Mouse (Mus musculus) kidney, adult 2 months (tissue): ENCODE results near the gene Uspl1. TPM values are rescaled to one million over a fixed set of nuclear protein-coding genes. Genes with fewer than 3 reads are reported as not detected.

Experiments used
- DNase-seq: peaks from one replicate; pipeline ENCODE4 v3.0.0; 2021
- H3K27ac ChIP-seq: fragments of 200-500 bp; 2 replicates; pipeline ENCODE4 v1.5.1; 2012; ENCODE audit warnings: low read depth, low read length, control low read depth, inconsistent platforms; ENCODE audit not compliant: insufficient read depth
- H3K27me3 ChIP-seq: fragments of 200-500 bp; replicated peaks from 2 replicates; pipeline ENCODE4 v1.6.1; 2012; ENCODE audit warnings: mild to moderate bottlenecking, moderate library complexity, low read length, inconsistent platforms; ENCODE audit not compliant: control insufficient read depth, insufficient read depth
- H3K36me3 ChIP-seq: fragments of 200-500 bp; 2 replicates; pipeline ENCODE4 v1.6.1; 2012; ENCODE audit warnings: mild to moderate bottlenecking, moderate library complexity, low read length, inconsistent platforms; ENCODE audit not compliant: control insufficient read depth, insufficient read depth
- H3K4me1 ChIP-seq: fragments of 200-500 bp; 2 replicates; pipeline ENCODE4 v1.6.1; 2011; ENCODE audit warnings: low read length; ENCODE audit not compliant: control insufficient read depth, insufficient read depth
- H3K4me3 ChIP-seq: fragments of 200-500 bp; 2 replicates; pipeline ENCODE4 v1.5.1; 2011; ENCODE audit warnings: mild to moderate bottlenecking, low read depth, low read length, control low read depth; ENCODE audit not compliant: insufficient read depth
- CTCF ChIP-seq: fragments of 200-500 bp; conservative IDR thresholded peaks from 2 replicates; pipeline ENCODE4 v1.5.1; 2011; ENCODE audit warnings: low read depth, mild to moderate bottlenecking, control low read depth, low read length, moderate library complexity, mixed read lengths; ENCODE audit not compliant: insufficient read depth, insufficient read length
- POLR2A ChIP-seq: fragments of 200-500 bp; IDR thresholded peaks from one replicate; pipeline ENCODE4 v1.6.1; 2011; ENCODE audit warnings: low read depth, low read length, control low read depth
- WGBS: fragments of 180-500 bp; shearing (Covaris S2); methylation state at CpG from one replicate; pipeline ENCODE4 v1.1.7; 2018; 5-methylcytosine and 5-hydroxymethylcytosine counted together
- polyA plus RNA-seq: library from polyadenylated mRNA; depleted of rRNA; stranded (reverse); fragments of >200 nt; gene quantifications from 2 replicates; pipeline ENCODE4 v1.2.3, GENCODE M21; 2012

Uspl1 gene
- polyA plus RNA-seq, 1 experiment = 9.9 TPM

GRCm38 (mm10) chr5:149208776-149209175 is 24.6 kb downstream of the Uspl1 start:
- Histone ChIP-seq H3K36me3 (peaks cover 8% of the 10 kb centered on the region; the same call in 1 of the 2 replicates), H3K27me3 (no peaks in the 10 kb centered on the region), H3K4me3 (no peak overlapping the region), H3K27ac (no peak overlapping the region), H3K4me1 (peaks cover 20% of the 10 kb centered on the region)
- TF ChIP-seq CTCF (no peak), POLR2A (no peak)
- 96% methylated on average over 7 of the region's 7 CpGs for WGBS
- DNase-seq = no peak

GRCm38 (mm10) chr5:149209328-149209727 is 25.2 kb downstream of the Uspl1 start:
- Histone ChIP-seq H3K27me3 (no peaks in the 10 kb centered on the region), H3K4me3 (no peak overlapping the region), H3K4me1 (peaks cover 20% of the 10 kb centered on the region), H3K27ac (no peak overlapping the region), H3K36me3 (peaks cover 9% of the 10 kb centered on the region; the same call in 1 of the 2 replicates)
- DNase-seq = no peak
- 91% methylated on average over 8 of the region's 8 CpGs for WGBS
- TF ChIP-seq POLR2A (no peak), CTCF (no peak)

DNA sequence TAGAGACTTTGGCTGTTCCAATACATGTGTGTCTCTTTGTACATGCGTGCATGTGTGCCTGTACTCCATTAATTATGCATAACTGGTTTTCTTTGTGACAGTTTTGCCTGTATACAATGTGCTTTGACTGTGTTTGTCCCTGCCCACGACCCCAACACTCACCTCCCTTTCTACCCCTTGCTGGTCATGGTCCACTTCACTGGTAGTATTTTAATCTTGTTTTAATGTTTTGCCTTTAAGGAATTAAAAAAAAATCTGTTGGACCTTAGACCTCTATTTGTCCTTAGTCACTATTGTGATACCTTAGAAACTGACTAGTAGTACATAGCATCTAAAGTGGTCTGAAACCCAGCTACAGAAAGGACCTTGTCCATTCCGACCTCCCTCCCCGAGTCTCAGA is 26.9 kb downstream of the Uspl1 start:
- no peaks in the 10 kb centered on the region for H3K27me3 ChIP-seq
- no peak for TF ChIP-seq CTCF
- no peak for TF ChIP-seq POLR2A
- H3K27ac ChIP-seq = peak overlapping the region; percentile 69; the same call in 1 of the 2 replicates
- H3K36me3 ChIP-seq = peaks cover 9% of the 10 kb centered on the region; the same call in 1 of the 2 replicates
- no peak overlapping the region for H3K4me3 ChIP-seq
- H3K4me1 ChIP-seq = peaks cover 20% of the 10 kb centered on the region
- 61% methylated on average over 4 of the region's 4 CpGs for WGBS
- peak; percentile 51 for DNase-seq

GRCm38 (mm10) chr5:149212806-149213205 is 28.7 kb downstream of the Uspl1 start:
- TF ChIP-seq CTCF (no peak), POLR2A (no peak)
- Histone ChIP-seq H3K36me3 (peaks cover 9% of the 10 kb centered on the region; the same call in 1 of the 2 replicates), H3K27me3 (no peaks in the 10 kb centered on the region), H3K4me1 (peaks cover 20% of the 10 kb centered on the region), H3K27ac (peak overlapping the region; percentile 66; the same call in 1 of the 2 replicates), H3K4me3 (no peak overlapping the region)
- WGBS = 37% methylated on average over 4 of the region's 4 CpGs
- DNase-seq = peak; percentile 62

DNA sequence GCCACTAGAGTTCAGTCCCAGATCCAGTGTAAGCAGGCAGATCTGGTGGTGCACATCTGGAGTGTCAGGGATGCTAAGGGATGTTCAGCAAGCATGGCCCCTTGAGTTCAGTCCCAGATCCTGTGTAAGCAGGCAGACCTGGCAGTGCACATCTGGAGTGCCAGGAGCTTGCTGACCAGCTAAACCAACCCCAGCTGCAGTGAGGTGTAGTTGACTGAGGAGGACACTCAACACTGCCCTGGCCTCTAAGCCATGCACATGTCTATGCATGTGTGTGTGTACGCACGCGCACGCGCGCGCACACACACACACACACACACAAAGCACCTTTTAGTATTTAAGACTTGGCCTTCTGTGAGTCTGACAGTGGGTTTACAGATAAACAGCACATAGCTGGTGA is 31.4 kb downstream of the Uspl1 start:
- peaks cover 20% of the 10 kb centered on the region for H3K4me1 ChIP-seq
- no peak overlapping the region for H3K27ac ChIP-seq
- no peaks in the 10 kb centered on the region for H3K27me3 ChIP-seq
- no peak overlapping the region for H3K4me3 ChIP-seq
- DNase-seq = no peak
- no peak for TF ChIP-seq CTCF
- TF ChIP-seq POLR2A = no peak
- WGBS = 97% methylated on average over 7 of the region's 7 CpGs
- peaks cover 9% of the 10 kb centered on the region; the same call in 1 of the 2 replicates for H3K36me3 ChIP-seq

DNA sequence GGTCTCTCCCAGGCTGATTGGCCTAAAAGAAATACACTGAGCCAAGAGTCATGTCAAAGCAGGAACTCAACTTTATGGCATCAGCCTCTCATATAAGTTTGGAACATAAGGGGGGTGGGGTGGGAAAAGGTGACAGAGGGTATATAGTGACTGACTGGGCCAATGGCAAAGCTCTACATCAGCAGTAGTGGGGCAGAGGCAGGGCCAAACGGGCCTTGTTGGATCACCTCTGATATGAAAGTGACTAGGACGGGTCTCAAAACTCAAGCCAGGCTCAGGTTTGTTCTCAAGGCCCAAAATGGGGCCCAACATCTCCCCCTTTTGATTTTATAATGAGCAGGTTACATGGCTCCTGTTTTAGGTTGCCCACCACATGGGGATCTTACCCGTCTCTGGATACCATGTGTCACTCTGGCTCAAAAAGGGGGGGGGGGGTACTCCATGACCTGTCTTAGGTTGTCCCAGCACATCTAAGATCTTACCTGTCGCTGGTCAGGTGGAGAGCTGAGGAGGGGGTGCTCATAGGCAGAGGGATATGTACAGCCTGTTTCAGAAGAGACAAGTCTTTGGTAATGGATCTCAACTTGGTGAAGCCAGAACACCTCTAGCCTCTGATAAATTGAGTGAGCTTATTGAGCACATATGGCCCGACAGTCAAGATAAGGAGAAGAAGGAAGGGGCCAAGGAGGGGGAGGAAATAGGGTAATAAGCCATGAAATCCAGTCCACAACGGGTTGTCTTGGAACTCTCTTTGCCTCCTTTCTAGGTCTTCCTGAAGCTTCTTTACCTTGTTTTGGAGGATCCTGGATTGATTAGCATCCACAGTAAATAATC is 33.6 kb downstream of the Uspl1 start:
- Histone ChIP-seq H3K36me3 (peaks cover 6% of the 10 kb centered on the region; the same call in 1 of the 2 replicates), H3K4me3 (no peak overlapping the region), H3K27ac (no peak overlapping the region), H3K27me3 (no peaks in the 10 kb centered on the region), H3K4me1 (peaks cover 5% of the 10 kb centered on the region; the same call in 1 of the 2 replicates)
- 84% methylated on average over 6 of the region's 6 CpGs for WGBS
- TF ChIP-seq CTCF (no peak), POLR2A (no peak)
- no peak for DNase-seq

GRCm38 (mm10) chr5:149219493-149219892 is 35.3 kb downstream of the Uspl1 start:
- 84% methylated on average over 3 of the region's 3 CpGs for WGBS
- Histone ChIP-seq H3K4me3 (no peak overlapping the region), H3K36me3 (no peaks in the 10 kb centered on the region), H3K27ac (no peak overlapping the region), H3K4me1 (no peaks in the 10 kb centered on the region), H3K27me3 (no peaks in the 10 kb centered on the region)
- no peak for DNase-seq
- TF ChIP-seq POLR2A (no peak), CTCF (no peak)
